Mouse (Mus musculus) brain, embryonic 14.5 days (tissue): ENCODE data around the gene Atxn7l1. TPM values are rescaled to one million over a fixed set of nuclear protein-coding genes. Genes with fewer than 3 reads are reported as not detected.

ENCODE experiments used
- DNase-seq: peaks from one replicate; pipeline ENCODE4 v3.0.0-alpha.2; 2011; ENCODE audit warnings: low read depth
- CTCF ChIP-seq: fragments of 200-500 bp; IDR thresholded peaks from 2 replicates; pipeline ENCODE4 v1.5.1; 2012; ENCODE audit warnings: inconsistent platforms, mild to moderate bottlenecking, moderate library complexity, borderline replicate concordance; ENCODE audit not compliant: insufficient read depth, insufficient read length; ENCODE audit errors: extremely low read depth
- POLR2A ChIP-seq: fragments of 200-500 bp; IDR thresholded peaks from 2 replicates; pipeline ENCODE4 v1.6.1; 2012; ENCODE audit warnings: mild to moderate bottlenecking, inconsistent platforms, borderline replicate concordance; ENCODE audit not compliant: poor library complexity, insufficient read depth, insufficient read length, severe bottlenecking; ENCODE audit errors: extremely low read depth
- polyA plus RNA-seq: library from polyadenylated mRNA; depleted of rRNA; stranded (reverse); fragments of >200 nt; gene quantifications from 2 replicates; pipeline ENCODE4 v1.2.3, GENCODE M21; 2012

The Atxn7l1 gene
- polyA plus RNA-seq, 1 experiment: 43.3 TPM

- TF ChIP-seq CTCF (no peak), POLR2A (no peak)
- DNase-seq: peak; percentile 39
Measured at GRCm38 (mm10) chr12:33345773-33346435, 198.4 kb downstream of the Atxn7l1 start.

- TF ChIP-seq POLR2A (no peak), CTCF (no peak)
Measured at GRCm38 (mm10) chr12:33352671-33353070, 205.2 kb downstream of the Atxn7l1 start.

DNA sequence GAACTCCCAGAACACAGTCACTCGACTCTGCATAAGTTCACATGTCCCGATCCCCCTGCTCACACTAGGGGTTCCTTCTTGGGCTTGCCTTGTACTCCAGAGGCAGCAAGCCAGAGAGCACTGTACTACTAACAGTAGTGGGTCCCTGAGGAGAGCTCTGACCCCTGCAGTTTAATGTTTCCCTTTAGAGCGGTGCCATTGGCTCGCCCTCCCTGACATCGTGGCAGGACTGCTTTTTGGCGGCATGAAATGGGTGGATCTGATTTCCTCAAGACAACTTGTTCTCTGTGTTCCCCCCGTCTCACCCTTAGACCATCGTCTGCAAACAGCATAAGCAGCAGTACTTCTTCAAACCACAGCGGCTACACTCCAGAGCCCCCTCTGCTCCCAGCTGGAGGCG is 210.9 kb downstream of the Atxn7l1 start:
- no peak for DNase-seq
- no peak for TF ChIP-seq POLR2A
- no peak for TF ChIP-seq CTCF

More at GRCm38 (mm10) chr12:33352671-33353070, 205.2 kb downstream of the Atxn7l1 start:
- DNase-seq: no peak

DNA sequence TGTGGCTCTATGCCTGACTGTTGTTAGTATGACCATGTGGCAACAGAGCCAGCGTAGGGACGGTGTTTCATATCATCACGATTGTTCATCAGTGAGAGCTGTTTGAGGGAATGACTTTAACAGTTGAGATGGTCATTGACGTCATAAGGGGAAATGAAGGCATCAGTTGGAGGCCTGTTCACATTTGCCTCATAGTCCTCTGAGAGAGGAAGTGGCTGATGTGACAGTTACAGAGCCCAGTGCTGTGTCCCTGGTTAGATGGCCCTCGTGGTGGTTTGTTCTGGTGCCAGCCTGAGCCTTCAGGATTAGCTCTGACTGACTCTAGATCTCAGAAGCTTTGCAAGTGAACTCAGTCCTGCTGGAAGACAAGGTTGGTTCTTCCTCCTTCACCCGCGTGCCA is 211.7 kb downstream of the Atxn7l1 start:
- no peak for TF ChIP-seq CTCF
- DNase-seq: no peak

DNA sequence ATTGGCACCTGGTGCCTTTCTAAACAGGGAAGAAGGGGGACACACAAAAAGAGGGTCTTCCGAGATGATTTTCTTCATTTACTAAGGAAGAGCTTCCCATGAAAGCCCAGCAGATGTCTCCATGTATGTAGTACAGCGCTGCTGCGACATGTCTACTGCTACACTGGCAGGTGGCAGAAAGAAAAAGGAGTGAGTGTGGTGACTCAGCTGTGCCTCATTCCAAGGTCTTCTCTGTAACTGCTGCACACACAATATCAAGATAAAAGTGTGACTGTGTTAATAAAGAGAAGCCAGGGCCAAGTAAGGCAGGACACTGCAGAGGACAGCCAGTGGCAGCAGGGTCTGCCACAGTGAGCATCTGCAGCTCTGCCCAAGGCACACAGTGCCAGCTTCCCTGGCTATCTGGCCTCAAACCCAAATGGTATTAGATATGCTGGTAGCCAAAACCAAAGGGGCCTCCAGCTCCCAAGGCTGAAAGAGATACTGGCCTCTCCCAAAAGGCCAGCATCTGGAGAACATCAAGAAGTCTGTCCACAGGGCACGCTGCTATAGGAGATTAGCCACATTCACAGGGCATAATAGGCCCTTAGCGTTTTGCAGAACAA is 212.5 kb downstream of the Atxn7l1 start:
- TF ChIP-seq POLR2A (no peak), CTCF (no peak)
- no peak for DNase-seq

DNA sequence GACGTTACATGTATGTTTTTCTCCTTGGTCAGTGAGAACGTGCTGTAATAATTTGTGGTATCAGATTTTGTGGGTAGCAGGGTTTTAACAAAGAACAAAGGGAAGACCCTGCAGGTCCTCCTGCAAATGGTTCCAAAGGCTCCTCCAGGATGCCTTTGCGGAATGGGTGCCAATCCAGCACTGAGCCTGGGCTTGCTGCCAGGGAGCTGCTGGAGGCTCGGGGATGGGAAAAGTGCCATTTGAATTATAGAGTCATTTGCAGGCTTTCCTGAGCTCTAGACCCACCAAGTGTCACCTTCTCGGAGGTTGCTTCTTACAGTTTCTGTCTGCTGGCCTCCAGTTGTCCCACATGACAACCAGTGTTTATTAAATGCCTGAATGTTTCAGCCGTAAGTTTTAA is 213.2 kb downstream of the Atxn7l1 start:
- DNase-seq: peak; percentile 90
- no peak for TF ChIP-seq POLR2A
- TF ChIP-seq CTCF: no peak

- DNase-seq: no peak
- no peak for TF ChIP-seq CTCF
Measured at GRCm38 (mm10) chr12:33364511-33364910, 217.0 kb downstream of the Atxn7l1 start.

- TF ChIP-seq CTCF: no peak
- no peak for TF ChIP-seq POLR2A
- no peak for DNase-seq
Measured at GRCm38 (mm10) chr12:33365133-33365532, 217.6 kb downstream of the Atxn7l1 start.

DNA sequence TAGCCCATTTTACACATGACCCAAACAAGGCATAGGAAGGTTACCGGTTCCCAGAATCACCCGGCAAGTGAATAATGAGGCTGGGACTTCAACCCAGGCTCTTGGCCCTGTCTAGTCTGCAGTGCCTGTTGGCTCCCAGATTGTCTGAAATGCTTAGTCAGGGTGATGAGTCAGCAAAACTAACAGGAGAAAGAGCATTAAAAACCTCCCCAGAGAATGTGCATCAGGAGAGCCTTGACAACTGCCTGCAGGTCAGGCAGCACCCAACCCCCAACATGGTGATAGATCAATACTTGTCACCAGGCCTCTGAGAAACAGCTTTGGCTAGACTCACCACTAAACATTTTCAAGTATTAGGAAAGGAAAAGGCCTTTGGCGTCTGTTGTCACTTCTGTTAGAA is 222.1 kb downstream of the Atxn7l1 start:
- TF ChIP-seq CTCF (no peak), POLR2A (no peak)

DNA sequence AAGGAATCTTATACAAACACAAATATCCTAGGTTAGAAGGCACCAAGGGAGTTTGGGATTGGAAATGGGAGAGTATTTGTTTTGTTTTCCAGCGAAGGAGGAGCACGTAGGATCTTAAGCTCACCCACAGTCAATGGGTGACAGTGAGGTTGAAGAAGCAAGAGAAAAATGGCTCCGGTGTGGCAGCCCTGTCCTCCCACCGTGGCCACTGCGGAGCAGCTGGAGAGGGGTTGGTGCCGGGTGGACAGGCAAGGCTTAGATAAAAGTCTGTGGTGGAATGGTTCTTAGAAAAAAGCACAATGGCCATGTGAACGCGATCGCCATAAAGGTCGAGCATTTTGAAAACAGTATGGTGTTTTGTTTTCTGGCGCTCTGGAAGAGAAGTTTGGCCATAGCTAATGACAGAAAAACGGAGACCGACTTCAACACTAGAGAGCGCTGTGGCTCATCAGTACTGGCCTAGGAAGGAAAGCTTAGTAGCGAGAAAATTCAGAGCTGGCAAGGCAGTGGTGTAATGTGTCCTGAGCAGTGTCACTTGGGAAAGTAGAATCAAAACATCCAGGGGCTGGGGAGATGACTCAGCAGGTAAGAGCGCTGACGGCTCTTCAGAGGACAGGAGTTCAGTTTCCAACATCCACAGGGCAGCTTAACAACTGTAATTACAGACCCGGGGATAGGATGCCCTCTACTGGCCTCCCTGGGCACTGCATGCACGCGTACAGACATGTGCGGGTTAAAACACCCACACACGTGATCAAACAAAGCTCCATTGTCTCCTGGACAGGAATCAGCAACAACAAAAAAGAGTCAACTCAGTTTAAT is 232.3 kb downstream of the Atxn7l1 start:
- peak; percentile 87 for DNase-seq
- TF ChIP-seq POLR2A (no peak), CTCF (peak; percentile 87)

More for the DNA sequence above, 222.1 kb downstream of the Atxn7l1 start:
- no peak for DNase-seq

DNA sequence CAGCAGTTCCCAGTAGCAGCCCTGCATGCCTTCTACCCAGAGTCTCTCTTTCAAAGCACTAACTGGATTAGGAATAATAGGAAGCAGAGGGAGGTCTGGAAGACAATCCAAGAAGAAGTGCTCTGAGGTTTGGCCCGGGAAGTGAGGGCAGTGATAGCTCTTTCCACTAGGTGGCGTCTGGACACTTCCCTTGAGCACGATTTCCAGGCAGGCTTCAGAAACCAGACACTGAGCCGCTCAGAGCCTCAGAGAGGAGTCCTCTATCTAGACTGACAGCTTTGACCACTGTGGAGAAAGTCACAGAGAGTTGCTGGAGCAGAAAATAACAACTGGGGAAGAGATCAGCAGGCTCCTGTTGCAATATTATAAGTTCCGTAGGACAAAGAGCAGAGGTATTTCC is 241.3 kb downstream of the Atxn7l1 start:
- DNase-seq: peak; percentile 88
- TF ChIP-seq CTCF (peak; percentile 87), POLR2A (no peak)
